Mouse (Mus musculus) liver, embryonic 14 days (tissue): Measurements from ENCODE around the gene Slc17a5. TPM values are rescaled to one million over a fixed set of nuclear protein-coding genes. Genes with fewer than 3 reads are reported as not detected.

ENCODE experiments used
- polyA plus RNA-seq: library from polyadenylated mRNA; depleted of rRNA; stranded (reverse); fragments of >200 nt; gene quantifications from 2 replicates; pipeline ENCODE4 v1.2.3, GENCODE M21; 2012; rRNA removed

The Slc17a5 gene
- 2.0 and 2.4 TPM in 2 replicates for polyA plus RNA-seq

GRCm38 (mm10) chr9:78587914-78588313, at the start of gene Slc17a5:
Gene Slc17a5, minus strand, starts transcription at chr9:78588041.

GRCm38 (mm10) chr9:78615401-78616021, 27.7 kb upstream of the Slc17a5 start, which contains the start of gene Cd109:
Gene Cd109, plus strand, starts transcription at chr9:78615546.

GRCm38 (mm10) chr9:78488890-78489420, 98.9 kb downstream of the Slc17a5 start, which contains the start of gene Eef1a1:
Gene Eef1a1, minus strand, starts transcription at chr9:78489151.

Other genes with a start within 250 kb of the Slc17a5 start
- gene Gsta2, start 232.3 kb downstream of the Slc17a5 start, polyA plus RNA-seq: 0.09 and 0.16 TPM in 2 replicates
- not detected in 2 replicates for gene Dppa5a, start 219.9 kb downstream of the Slc17a5 start, polyA plus RNA-seq
- gene Ooep, start 209.3 kb downstream of the Slc17a5 start, polyA plus RNA-seq: not detected in 2 replicates
- gene Ddx43, start 192.3 kb downstream of the Slc17a5 start, polyA plus RNA-seq: 0.02 and 0.06 TPM in 2 replicates
- 0.98 and 1.4 TPM in 2 replicates for gene Cgas, start 144.8 kb downstream of the Slc17a5 start, polyA plus RNA-seq
- gene Mto1, start 139.8 kb downstream of the Slc17a5 start, polyA plus RNA-seq: 14.2 and 14.6 TPM in 2 replicates
- 0.15 and 0.18 TPM in 2 replicates for gene Gm17324, start 139.3 kb downstream of the Slc17a5 start, polyA plus RNA-seq
- 4,310 and 4,502 TPM in 2 replicates for gene Eef1a1, start 98.9 kb downstream of the Slc17a5 start, polyA plus RNA-seq
- 0.07 and 0.14 TPM in 2 replicates for gene Cd109, start 27.5 kb upstream of the Slc17a5 start, polyA plus RNA-seq